Mouse (Mus musculus) G1E (cell line): ENCODE measurements around the gene Spns2.

Experiments
- CTCF ChIP-seq: IDR thresholded peaks from 2 replicates; pipeline ENCODE4 v1.5.1; 2012; ENCODE audit warnings: low read depth, low read length, inconsistent platforms, mixed read lengths
- GATA1 ChIP-seq: IDR thresholded peaks from 2 replicates; pipeline ENCODE4 v1.6.1; 2012; ENCODE audit warnings: borderline replicate concordance, low read length, inconsistent platforms, mixed read lengths
- TAL1 ChIP-seq: conservative IDR thresholded peaks from 2 replicates; pipeline ENCODE4 v1.6.1; 2012; ENCODE audit warnings: low read depth, low read length, inconsistent platforms, mixed read lengths

- TF ChIP-seq GATA1 = no peak
- no peak for TF ChIP-seq CTCF
- TF ChIP-seq TAL1 = no peak
Measured at GRCm38 (mm10) chr11:72496066-72496465, 6.4 kb upstream of the Spns2 start.
